Mouse (Mus musculus) limb, embryonic 13.5 days (tissue): ENCODE results near the gene Fhdc1. TPM values are rescaled to one million over a fixed set of nuclear protein-coding genes. Genes with fewer than 3 reads are reported as not detected.

Source experiments
- ATAC-seq: fragments of 200-750 bp; cut with Nextera tagmentation; 2 replicates; pipeline ENCODE4 v1.8.0; 2017; ENCODE audit warnings: low read depth, moderate number of reproducible peaks, moderate TSS enrichment; ENCODE audit not compliant: low FRiP score
- H3K27ac ChIP-seq: fragments of 300-500 bp; sonication (generic); 2 replicates; pipeline ENCODE4 v1.5.1; 2015; ENCODE audit warnings: inconsistent platforms, mild to moderate bottlenecking, moderate library complexity
- H3K27me3 ChIP-seq: fragments of 300-500 bp; sonication (generic); 2 replicates; pipeline ENCODE4 v1.6.1; 2015; ENCODE audit warnings: mild to moderate bottlenecking, inconsistent platforms
- H3K36me3 ChIP-seq: fragments of 300-500 bp; sonication (generic); 2 replicates; pipeline ENCODE4 v1.6.1; 2015; ENCODE audit warnings: inconsistent platforms, mild to moderate bottlenecking, moderate library complexity
- H3K4me1 ChIP-seq: fragments of 300-500 bp; sonication (generic); 2 replicates; pipeline ENCODE4 v1.6.1; 2015; ENCODE audit warnings: inconsistent platforms
- H3K4me2 ChIP-seq: fragments of 300-500 bp; sonication (generic); replicated peaks from 2 replicates; pipeline ENCODE4 v1.6.1; 2015; ENCODE audit warnings: inconsistent platforms, mild to moderate bottlenecking, moderate library complexity
- H3K4me3 ChIP-seq: fragments of 300-500 bp; sonication (generic); 2 replicates; pipeline ENCODE4 v1.5.1; 2015; ENCODE audit warnings: moderate library complexity, mild to moderate bottlenecking, inconsistent platforms
- H3K9ac ChIP-seq: fragments of 300-500 bp; sonication (generic); 2 replicates; pipeline ENCODE4 v1.6.1; 2015; ENCODE audit warnings: mild to moderate bottlenecking, inconsistent platforms
- H3K9me3 ChIP-seq: fragments of 300-500 bp; sonication (generic); 2 replicates; pipeline ENCODE4 v1.6.1; 2016; ENCODE audit warnings: inconsistent platforms
- whole genome bisulfite sequencing: fragments of 180-500 bp; shearing (Covaris S2); methylation state at CpG from one replicate; pipeline ENCODE4 v1.1.7; 2015; 5-methylcytosine and 5-hydroxymethylcytosine counted together
- polyA plus RNA-seq: library from polyadenylated mRNA; unstranded; fragments of >200 nt; fragmentation: Nextera tagmentation; extraction: Ambion mirVana; gene quantifications from 2 replicates; pipeline ENCODE4 v1.2.1, GENCODE M21; 2015

Gene Fhdc1
- polyA plus RNA-seq, 1 experiment from 2014 or later, result 6.2 TPM

- Histone ChIP-seq H3K27me3 (no peaks in the 10 kb centered on the region), H3K9ac (no peak overlapping the region), H3K4me1 (peaks cover 25% of the 10 kb centered on the region), H3K36me3 (no peaks in the 10 kb centered on the region), H3K27ac (no peak overlapping the region), H3K9me3 (no peaks in the 10 kb centered on the region), H3K4me2 (no peak overlapping the region), H3K4me3 (no peak overlapping the region)
- WGBS, result 84% methylated on average over 5 of the region's 5 CpGs
- no peak for ATAC-seq
Measured at GRCm38 (mm10) chr3:84427779-84428178, 52.5 kb downstream of the Fhdc1 start.

DNA sequence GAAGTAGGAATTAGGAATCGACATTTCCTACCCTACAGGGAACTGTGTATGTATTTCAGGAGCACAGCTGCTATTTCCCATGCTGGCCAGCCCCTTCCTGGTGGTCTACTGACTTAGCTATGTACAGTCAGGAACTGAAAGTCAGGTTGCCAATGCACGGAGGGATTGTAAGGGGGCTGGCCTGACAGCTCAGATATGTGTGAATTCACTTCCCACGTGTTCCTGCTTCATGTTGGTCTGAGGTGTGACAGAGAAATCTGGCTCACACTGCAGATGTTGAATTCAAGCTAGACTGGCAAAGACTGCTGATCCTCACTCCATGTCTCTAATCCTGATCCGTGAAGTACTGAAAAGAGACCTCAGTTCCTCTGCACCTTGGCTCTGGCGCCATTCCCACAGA is 57.9 kb downstream of the Fhdc1 start:
- 54% methylated on average over 5 of the region's 5 CpGs for WGBS
- Histone ChIP-seq H3K4me3 (no peak overlapping the region), H3K4me1 (peaks cover 20% of the 10 kb centered on the region), H3K27ac (no peak overlapping the region), H3K4me2 (no peak overlapping the region), H3K9me3 (no peaks in the 10 kb centered on the region), H3K9ac (no peak overlapping the region), H3K36me3 (no peaks in the 10 kb centered on the region), H3K27me3 (no peaks in the 10 kb centered on the region)
- ATAC-seq, result peak; percentile 59; the same call in 1 of the 2 replicates

GRCm38 (mm10) chr3:84413868-84414267 is 66.4 kb downstream of the Fhdc1 start:
- H3K27me3 ChIP-seq, result no peaks in the 10 kb centered on the region
- no peak overlapping the region for H3K9ac ChIP-seq
- no peak for ATAC-seq
- 73% methylated on average over 4 of the region's 4 CpGs for WGBS
- no peaks in the 10 kb centered on the region for H3K36me3 ChIP-seq
- no peak overlapping the region for H3K27ac ChIP-seq
- peaks cover 24% of the 10 kb centered on the region for H3K4me1 ChIP-seq
- no peak overlapping the region for H3K4me2 ChIP-seq
- no peak overlapping the region for H3K4me3 ChIP-seq
- H3K9me3 ChIP-seq, result no peaks in the 10 kb centered on the region

GRCm38 (mm10) chr3:84412920-84413319 is 67.3 kb downstream of the Fhdc1 start:
- Histone ChIP-seq H3K4me2 (no peak overlapping the region), H3K36me3 (no peaks in the 10 kb centered on the region), H3K4me3 (no peak overlapping the region), H3K4me1 (peaks cover 22% of the 10 kb centered on the region), H3K9me3 (no peaks in the 10 kb centered on the region), H3K9ac (no peak overlapping the region), H3K27ac (no peak overlapping the region), H3K27me3 (no peaks in the 10 kb centered on the region)
- 64% methylated on average over 5 of the region's 5 CpGs for WGBS
- no peak for ATAC-seq

- H3K27ac ChIP-seq, result 0 out of 2 replicates have a peak overlapping the region, but pooled peaks have one; percentile 16
- no peak overlapping the region for H3K9ac ChIP-seq
- H3K4me3 ChIP-seq, result no peak overlapping the region
- ATAC-seq, result no peak
- no peaks in the 10 kb centered on the region for H3K9me3 ChIP-seq
- no peaks in the 10 kb centered on the region for H3K36me3 ChIP-seq
- H3K4me1 ChIP-seq, result peaks cover 46% of the 10 kb centered on the region
- WGBS, result 38% methylated on average over 3 of the region's 3 CpGs
- H3K27me3 ChIP-seq, result no peaks in the 10 kb centered on the region; the same call in 1 of the 2 replicates
- H3K4me2 ChIP-seq, result no peak overlapping the region
Measured at GRCm38 (mm10) chr3:84409474-84409862, 70.8 kb downstream of the Fhdc1 start.

- WGBS, result 55% methylated on average over 13 of the region's 13 CpGs
- H3K27ac ChIP-seq, result peak overlapping the region; percentile 39; the same call in 1 of the 2 replicates
Measured at GRCm38 (mm10) chr3:84408756-84409473, 71.3 kb downstream of the Fhdc1 start.

DNA sequence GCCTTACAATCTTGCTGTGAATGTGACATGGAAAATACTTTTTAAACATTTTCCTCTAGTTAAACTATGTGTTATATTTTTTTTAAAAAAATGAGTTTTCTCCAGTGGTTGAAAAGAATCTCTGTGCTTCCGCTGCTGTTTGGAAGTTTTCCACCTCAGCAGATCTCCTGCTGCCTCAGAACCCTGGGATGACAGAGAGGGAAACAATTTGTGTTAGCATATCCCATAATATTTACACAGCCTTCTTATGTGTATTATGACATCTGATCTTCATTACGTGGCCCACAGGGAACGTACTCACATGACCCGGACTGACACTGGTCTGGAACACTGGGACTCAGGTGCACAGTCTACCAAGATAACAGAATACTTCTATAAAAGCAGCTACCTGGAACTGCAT is 74.7 kb downstream of the Fhdc1 start:
- Histone ChIP-seq H3K9ac (no peak overlapping the region), H3K4me1 (peaks cover 39% of the 10 kb centered on the region), H3K9me3 (no peaks in the 10 kb centered on the region), H3K27me3 (peaks cover 5% of the 10 kb centered on the region), H3K27ac (no peak overlapping the region), H3K36me3 (no peaks in the 10 kb centered on the region), H3K4me3 (no peak overlapping the region), H3K4me2 (no peak overlapping the region)
- ATAC-seq, result no peak
- WGBS, result 66% methylated on average over 4 of the region's 4 CpGs

More at GRCm38 (mm10) chr3:84408756-84409473, 71.3 kb downstream of the Fhdc1 start:
- H3K27me3 ChIP-seq, result peaks cover 2% of the 10 kb centered on the region
- H3K36me3 ChIP-seq, result no peaks in the 10 kb centered on the region
- H3K4me2 ChIP-seq, result no peak overlapping the region
- H3K4me1 ChIP-seq, result peaks cover 46% of the 10 kb centered on the region
- no peak for ATAC-seq
- no peak overlapping the region for H3K4me3 ChIP-seq
- no peak overlapping the region for H3K9ac ChIP-seq
- H3K9me3 ChIP-seq, result no peaks in the 10 kb centered on the region

DNA sequence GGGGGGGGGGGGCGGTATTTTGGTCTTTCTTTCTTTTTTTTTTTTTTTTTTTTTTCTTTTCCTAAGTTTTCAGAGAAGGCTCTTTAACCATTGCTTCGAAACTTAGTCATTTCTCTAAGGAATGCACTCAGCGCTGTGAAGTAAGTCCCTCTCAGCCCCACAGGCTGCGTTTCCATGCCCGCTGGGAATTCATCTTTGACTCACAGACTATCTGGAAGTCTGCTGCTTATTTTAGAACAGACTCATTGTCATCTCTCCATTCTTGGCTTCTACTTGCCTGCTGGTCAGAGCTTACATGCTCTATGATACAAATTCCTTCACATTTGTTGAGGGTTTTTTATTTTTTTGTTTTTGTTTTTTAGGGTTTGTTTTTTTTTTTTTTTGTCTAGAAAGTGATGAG is 76.8 kb downstream of the Fhdc1 start:
- ATAC-seq, result no peak
- peaks cover 24% of the 10 kb centered on the region for H3K4me1 ChIP-seq
- H3K9ac ChIP-seq, result no peak overlapping the region
- 55% methylated on average over 5 of the region's 5 CpGs for WGBS
- peaks cover 5% of the 10 kb centered on the region for H3K27me3 ChIP-seq
- no peaks in the 10 kb centered on the region for H3K36me3 ChIP-seq
- no peak overlapping the region for H3K4me3 ChIP-seq
- H3K4me2 ChIP-seq, result no peak overlapping the region
- no peaks in the 10 kb centered on the region for H3K9me3 ChIP-seq
- H3K27ac ChIP-seq, result no peak overlapping the region

DNA sequence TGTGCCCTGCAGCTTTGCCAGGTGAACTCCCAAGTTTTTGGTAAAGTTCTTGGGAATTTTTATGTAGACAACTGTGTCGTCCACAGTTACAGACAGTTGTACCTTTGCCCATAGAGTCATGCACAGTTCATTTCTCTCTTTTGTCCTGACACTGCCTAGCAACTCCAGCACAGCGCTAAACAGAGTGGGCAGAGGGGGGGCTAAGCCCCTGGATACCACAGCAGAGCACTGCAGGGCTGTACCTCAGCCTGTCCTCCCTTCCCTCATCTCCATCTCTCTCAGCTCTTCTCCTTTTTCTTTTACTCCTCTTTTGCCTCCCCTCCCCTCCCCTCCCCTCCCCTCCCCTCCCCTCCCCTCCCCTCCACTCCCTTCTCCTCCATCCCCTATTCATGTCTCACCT is 77.5 kb downstream of the Fhdc1 start:
- H3K4me2 ChIP-seq, result no peak overlapping the region
- no peaks in the 10 kb centered on the region for H3K9me3 ChIP-seq
- no peak overlapping the region for H3K9ac ChIP-seq
- no peaks in the 10 kb centered on the region for H3K36me3 ChIP-seq
- H3K27ac ChIP-seq, result no peak overlapping the region
- ATAC-seq, result no peak
- peaks cover 24% of the 10 kb centered on the region for H3K4me1 ChIP-seq
- no peak overlapping the region for H3K4me3 ChIP-seq
- peaks cover 5% of the 10 kb centered on the region for H3K27me3 ChIP-seq
- WGBS, result 57% methylated on average over 2 of the region's 2 CpGs

DNA sequence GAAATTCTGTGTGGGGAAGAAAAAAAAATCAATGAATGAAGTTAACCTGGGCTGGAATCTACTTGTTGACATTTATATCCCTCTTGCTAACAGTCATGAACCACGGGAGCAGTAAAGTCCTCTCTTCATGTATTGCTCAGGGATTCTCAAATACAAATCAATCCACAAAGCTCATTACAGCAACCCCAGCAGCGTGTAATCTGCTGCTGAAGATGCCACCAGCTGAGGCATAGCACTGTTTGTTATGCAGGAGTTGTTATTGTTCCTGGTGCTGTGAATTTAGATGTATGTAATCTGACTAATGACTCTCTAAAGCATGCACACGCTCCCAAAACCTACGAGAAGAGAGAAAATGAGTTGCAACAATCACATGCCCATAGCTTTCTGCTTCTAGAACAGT is 82.3 kb downstream of the Fhdc1 start:
- Histone ChIP-seq H3K36me3 (no peaks in the 10 kb centered on the region), H3K27ac (no peak overlapping the region), H3K4me1 (no peaks in the 10 kb centered on the region), H3K4me3 (no peak overlapping the region), H3K9ac (no peak overlapping the region), H3K27me3 (no peaks in the 10 kb centered on the region), H3K4me2 (no peak overlapping the region), H3K9me3 (no peaks in the 10 kb centered on the region)
- no peak for ATAC-seq
- 59% methylated on average over 4 of the region's 4 CpGs for WGBS

- no peak overlapping the region for H3K9ac ChIP-seq
- no peak overlapping the region for H3K4me2 ChIP-seq
- 82% methylated on average over 2 of the region's 2 CpGs for WGBS
- H3K4me1 ChIP-seq, result no peaks in the 10 kb centered on the region
- H3K36me3 ChIP-seq, result no peaks in the 10 kb centered on the region
- no peaks in the 10 kb centered on the region; the same call in 1 of the 2 replicates for H3K9me3 ChIP-seq
- no peak overlapping the region for H3K4me3 ChIP-seq
- no peaks in the 10 kb centered on the region for H3K27me3 ChIP-seq
- ATAC-seq, result no peak
- no peak overlapping the region for H3K27ac ChIP-seq
Measured at GRCm38 (mm10) chr3:84396240-84396639, 84.0 kb downstream of the Fhdc1 start.

GRCm38 (mm10) chr3:84395840-84396239 is 84.4 kb downstream of the Fhdc1 start:
- H3K4me3 ChIP-seq, result no peak overlapping the region
- no peak for ATAC-seq
- H3K27ac ChIP-seq, result no peak overlapping the region
- H3K9ac ChIP-seq, result no peak overlapping the region
- H3K9me3 ChIP-seq, result no peaks in the 10 kb centered on the region; the same call in 1 of the 2 replicates
- H3K36me3 ChIP-seq, result no peaks in the 10 kb centered on the region
- no peaks in the 10 kb centered on the region for H3K27me3 ChIP-seq
- no peak overlapping the region for H3K4me2 ChIP-seq
- no peaks in the 10 kb centered on the region for H3K4me1 ChIP-seq
